Mouse (Mus musculus) intestine, embryonic 15.5 days (tissue): Measurements from ENCODE around the gene Gm1043. TPM values are rescaled to one million over a fixed set of nuclear protein-coding genes. Genes with fewer than 3 reads are reported as not detected.

Experiments
- ATAC-seq: fragments of 200-750 bp; cut with Nextera tagmentation; 2 replicates; pipeline ENCODE4 v1.8.0; 2017; ENCODE audit warnings: moderate TSS enrichment, moderate library complexity
- H3K27ac ChIP-seq: fragments of 300-500 bp; sonication (generic); 2 replicates; pipeline ENCODE4 v1.5.1; 2015; ENCODE audit warnings: mild to moderate bottlenecking, inconsistent platforms
- H3K27me3 ChIP-seq: fragments of 300-500 bp; sonication (generic); replicated peaks from 2 replicates; pipeline ENCODE4 v1.6.1; 2015; ENCODE audit warnings: inconsistent platforms
- H3K36me3 ChIP-seq: fragments of 300-500 bp; sonication (generic); 2 replicates; pipeline ENCODE4 v1.6.1; 2015; ENCODE audit warnings: inconsistent platforms
- H3K4me1 ChIP-seq: fragments of 300-500 bp; sonication (generic); replicated peaks from 2 replicates; pipeline ENCODE4 v1.6.1; 2015; ENCODE audit warnings: inconsistent platforms
- H3K4me2 ChIP-seq: fragments of 300-500 bp; sonication (generic); replicated peaks from 2 replicates; pipeline ENCODE4 v1.6.1; 2015; ENCODE audit warnings: mild to moderate bottlenecking, inconsistent platforms
- H3K4me3 ChIP-seq: fragments of 300-500 bp; sonication (generic); replicated peaks from 2 replicates; pipeline ENCODE4 v1.5.1; 2015; ENCODE audit warnings: inconsistent platforms
- H3K9ac ChIP-seq: fragments of 300-500 bp; sonication (generic); 2 replicates; pipeline ENCODE4 v1.6.1; 2015; ENCODE audit warnings: inconsistent platforms
- H3K9me3 ChIP-seq: fragments of 300-500 bp; sonication (generic); 2 replicates; pipeline ENCODE4 v1.6.1; 2016; ENCODE audit warnings: inconsistent platforms
- WGBS: fragments of 180-500 bp; shearing (Covaris S2); methylation state at CpG from one replicate; pipeline ENCODE4 v1.1.7; 2015; 5-methylcytosine and 5-hydroxymethylcytosine counted together
- polyA plus RNA-seq: library from polyadenylated mRNA; unstranded; fragments of >200 nt; fragmentation: Nextera tagmentation; extraction: Ambion mirVana; gene quantifications from 2 replicates; pipeline ENCODE4 v1.2.1, GENCODE M21; 2015

The Gm1043 gene
- polyA plus RNA-seq, 1 experiment from 2014 or later, result 0.01 TPM

GRCm38 (mm10) chr5:37261734-37262133 is 176.6 kb downstream of the Gm1043 start:
- Histone ChIP-seq H3K27me3 (no peaks in the 10 kb centered on the region), H3K9me3 (no peaks in the 10 kb centered on the region), H3K4me2 (no peak overlapping the region), H3K27ac (no peak overlapping the region), H3K4me1 (no peaks in the 10 kb centered on the region), H3K36me3 (no peaks in the 10 kb centered on the region), H3K9ac (no peak overlapping the region), H3K4me3 (no peak overlapping the region)
- WGBS, result 57% methylated on average over 5 of the region's 5 CpGs
- ATAC-seq, result no peak

GRCm38 (mm10) chr5:37263816-37264215 is 178.6 kb downstream of the Gm1043 start:
- H3K4me1 ChIP-seq, result no peaks in the 10 kb centered on the region
- ATAC-seq, result no peak
- no peak overlapping the region for H3K4me3 ChIP-seq
- no peak overlapping the region for H3K4me2 ChIP-seq
- no peak overlapping the region for H3K27ac ChIP-seq
- no peaks in the 10 kb centered on the region for H3K9me3 ChIP-seq
- H3K9ac ChIP-seq, result no peak overlapping the region
- WGBS, result 52% methylated on average over 6 of the region's 6 CpGs
- H3K36me3 ChIP-seq, result no peaks in the 10 kb centered on the region
- no peaks in the 10 kb centered on the region for H3K27me3 ChIP-seq

Other genes with a start within 250 kb of the Gm1043 start
- 0.73 and 0.89 TPM in 2 replicates for gene Ppp2r2c, start 216.9 kb upstream of the Gm1043 start, polyA plus RNA-seq
- 12.1 and 14.6 TPM in 2 replicates for gene Wfs1, start 96.2 kb upstream of the Gm1043 start, polyA plus RNA-seq
- 32.2 and 33.6 TPM in 2 replicates for gene Crmp1, start 156.6 kb downstream of the Gm1043 start, polyA plus RNA-seq